Mouse (Mus musculus) testis, adult 2 months (tissue): Measurements from ENCODE around the gene Cpne5.

Experiments used
- CTCF ChIP-seq: fragments of 200-500 bp; IDR thresholded peaks from 2 replicates; pipeline ENCODE4 v1.5.1; 2012; ENCODE audit warnings: low read depth, mild to moderate bottlenecking, inconsistent platforms, low read length, moderate library complexity; ENCODE audit not compliant: control insufficient read depth, insufficient read depth, insufficient replicate concordance
- POLR2A ChIP-seq: fragments of 200-500 bp; IDR thresholded peaks from 2 replicates; pipeline ENCODE4 v1.6.1; 2012; ENCODE audit warnings: low read depth, mild to moderate bottlenecking, inconsistent platforms, low read length, moderate library complexity; ENCODE audit not compliant: control insufficient read depth

GRCm38 (mm10) chr17:29170431-29171000 is 67.5 kb downstream of the Cpne5 start:
- TF ChIP-seq CTCF (no peak), POLR2A (no peak)
